Comparison of ENCODE assay signal across 11 mouse cellular contexts in the genomic region with DNA sequence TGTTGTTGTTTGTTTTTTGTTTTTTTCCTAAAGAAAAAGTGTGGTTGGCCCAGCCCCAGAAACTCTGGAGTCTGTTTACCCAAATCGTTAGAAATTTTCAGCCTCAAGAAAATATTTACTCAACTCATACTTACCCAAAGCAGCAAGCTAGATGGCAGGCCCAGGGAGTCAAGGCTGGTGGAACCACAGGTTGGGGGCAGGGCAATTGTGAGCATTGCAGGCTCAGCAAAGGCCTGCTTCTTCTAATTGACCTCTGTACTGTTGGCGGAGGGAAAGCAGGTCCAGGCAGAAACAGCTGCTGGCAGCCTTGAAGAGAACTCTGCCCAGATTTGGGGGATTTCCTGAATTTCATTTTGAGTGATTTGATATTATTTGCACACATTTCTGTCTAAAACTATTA.
DNase-seq lines count a peak whose midpoint lies in the region.
"Had no signal": no experiment of that assay in that cellular context is flagged by ENCODE, and none has a peak within 500 bp of the region (broad histone marks: within the 10 kb centered on the region; RNA-seq: fewer than 3 reads in every experiment).

No protein-coding gene starts in this region.

- no peaks in the 10 kb centered on the region for H3K36me3 ChIP-seq in heart, embryonic 10.5 days
- no peaks in the 10 kb centered on the region for H3K36me3 ChIP-seq in hindbrain, embryonic 10.5 days
- H3K36me3 ChIP-seq: limb, embryonic 12.5 days had no signal

- WGBS in heart, embryonic 10.5 days: 70% methylated on average over 2 of the region's 2 CpGs
- WGBS in hindbrain, embryonic 10.5 days: 55% methylated on average over 2 of the region's 2 CpGs

- no peaks in the 10 kb centered on the region for H3K27me3 ChIP-seq in heart, embryonic 10.5 days (ENCODE audit: insufficient read depth, poor library complexity, severe bottlenecking)
- no peaks in the 10 kb centered on the region for H3K27me3 ChIP-seq in hindbrain, embryonic 10.5 days (ENCODE audit: insufficient read depth, poor library complexity, severe bottlenecking)
- H3K27me3 ChIP-seq: limb, embryonic 12.5 days had no signal

- peaks cover 14% of the 10 kb centered on the region for H3K4me1 ChIP-seq in heart, embryonic 10.5 days
- 0 out of 2 replicates have a peak, but pooled peaks cover 3% of the 10 kb centered on the region for H3K4me1 ChIP-seq in hindbrain, embryonic 10.5 days (replicated peaks)
- H3K4me1 ChIP-seq: limb, embryonic 12.5 days had no signal

- no peak for DNase-seq in heart, embryonic 10.5 days (ENCODE audit: low spot score)
- no peak for DNase-seq in heart, postnatal 14 days
- peak; percentile 93 for DNase-seq in adipocyte (ENCODE audit: low spot score)
- peak; percentile 82 for DNase-seq in kidney, postnatal 10 days
- peak; percentile 63 for DNase-seq in lung, postnatal 10 days
- no peak for DNase-seq in layer of hippocampus, adult 11-12 months (ENCODE audit: low spot score)
- DNase-seq in hindbrain, embryonic 10.5 days (ENCODE audit: low spot score): no peak
- no peak for DNase-seq in neural tube, embryonic 10.5 days (ENCODE audit: extremely low spot score, low spot score)
- DNase-seq: cerebellum, adult 9-10 months; right cerebral cortex, postnatal 14 days had no signal

- H3K27ac ChIP-seq in heart, embryonic 10.5 days: 0 out of 2 replicates have a peak overlapping the region, but pooled peaks have one; percentile 4
- no peak overlapping the region for H3K27ac ChIP-seq in hindbrain, embryonic 10.5 days
- H3K27ac ChIP-seq: limb, embryonic 12.5 days had no signal

- intact Hi-C loops in heart, postnatal 14 days (cut with DNase I): no loop called here

- no peaks in the 10 kb centered on the region for H3K9me3 ChIP-seq in heart, embryonic 10.5 days
- no peaks in the 10 kb centered on the region for H3K9me3 ChIP-seq in hindbrain, embryonic 10.5 days
- H3K9me3 ChIP-seq: limb, embryonic 12.5 days had no signal

- H3K4me3 ChIP-seq in heart, embryonic 10.5 days: no peak overlapping the region
- H3K4me3 ChIP-seq in hindbrain, embryonic 10.5 days: no peak overlapping the region
- H3K4me3 ChIP-seq: limb, embryonic 12.5 days had no signal

Comparison
In these comparisons a context has a peak if more than half of its experiments do, and no peak if none do; other contexts are left out.
1. DNase-seq: peak in adipocyte (single experiment), kidney, postnatal 10 days (single experiment) and lung, postnatal 10 days (single experiment); none in heart, embryonic 10.5 days (single experiment), heart, postnatal 14 days (0 of 2), layer of hippocampus, adult 11-12 months (single experiment), hindbrain, embryonic 10.5 days (single experiment) and neural tube, embryonic 10.5 days (single experiment).